Mouse (Mus musculus) midbrain, postnatal 0 days (tissue): Measurements from ENCODE around the gene Tmem131. TPM values are rescaled to one million over a fixed set of nuclear protein-coding genes. Genes with fewer than 3 reads are reported as not detected.

Experiments used
- ATAC-seq: fragments of 200-750 bp; cut with Nextera tagmentation; 2 replicates; pipeline ENCODE4 v1.8.0; 2017; ENCODE audit warnings: moderate number of reproducible peaks, mild to moderate bottlenecking, moderate TSS enrichment, moderate library complexity; ENCODE audit not compliant: low FRiP score
- DNase-seq: peaks from one replicate; pipeline ENCODE4 v3.0.0-alpha.2; 2015; ENCODE audit warnings: low spot score
- H3K27ac ChIP-seq: fragments of 300-500 bp; sonication (generic); 2 replicates; pipeline ENCODE4 v1.5.1; 2014; ENCODE audit warnings: low read depth, mild to moderate bottlenecking, low read length, mixed read lengths
- H3K27me3 ChIP-seq: fragments of 300-500 bp; sonication (generic); 2 replicates; pipeline ENCODE4 v1.6.1; 2014; ENCODE audit warnings: low read length, control low read depth, mixed read lengths; ENCODE audit not compliant: insufficient read depth
- H3K36me3 ChIP-seq: fragments of 300-500 bp; sonication (generic); 2 replicates; pipeline ENCODE4 v1.6.1; 2014; ENCODE audit warnings: low read length, control low read depth, mixed read lengths; ENCODE audit not compliant: insufficient read depth
- H3K4me1 ChIP-seq: fragments of 300-500 bp; sonication (generic); 2 replicates; pipeline ENCODE4 v1.6.1; 2014; ENCODE audit warnings: mild to moderate bottlenecking, control low read depth, antibody characterized with exemption, low read length, mixed read lengths; ENCODE audit not compliant: insufficient read depth
- H3K4me2 ChIP-seq: fragments of 300-500 bp; sonication (generic); 2 replicates; pipeline ENCODE4 v1.6.1; 2014; ENCODE audit warnings: low read depth, mild to moderate bottlenecking, low read length, mixed read lengths; ENCODE audit not compliant: poor library complexity, severe bottlenecking
- H3K4me3 ChIP-seq: fragments of 300-500 bp; sonication (generic); 2 replicates; pipeline ENCODE4 v1.5.1; 2014; ENCODE audit warnings: low read depth, mild to moderate bottlenecking, low read length, moderate library complexity
- H3K9ac ChIP-seq: fragments of 300-500 bp; sonication (generic); replicated peaks from 2 replicates; pipeline ENCODE4 v1.6.1; 2014; ENCODE audit warnings: mild to moderate bottlenecking, low read length, moderate library complexity, mixed read lengths; ENCODE audit not compliant: poor library complexity, severe bottlenecking
- H3K9me3 ChIP-seq: fragments of 300-500 bp; sonication (generic); 2 replicates; pipeline ENCODE4 v1.6.1; 2016; ENCODE audit warnings: low read length, control low read depth
- CTCF ChIP-seq: IDR thresholded peaks from 2 replicates; pipeline ENCODE4 v1.5.1; 2016; ENCODE audit warnings: antibody characterized with exemption, mild to moderate bottlenecking
- WGBS: fragments of 180-500 bp; shearing (Covaris S2); extraction: QIAGEN DNeasy Blood & Tissue Kit; methylation state at CpG from one replicate; pipeline ENCODE4 v1.1.7; 2014; 5-methylcytosine and 5-hydroxymethylcytosine counted together
- polyA plus RNA-seq: library from polyadenylated mRNA; unstranded; fragments of >200 nt; fragmentation: Nextera tagmentation; extraction: Ambion mirVana; gene quantifications from 2 replicates; pipeline ENCODE4 v1.2.1, GENCODE M21; 2015
- total RNA-seq: library from RNA; depleted of rRNA; stranded (reverse); fragments of >200 nt; gene quantifications from 2 replicates; pipeline ENCODE4 v1.2.3, GENCODE M21; 2014

The Tmem131 gene
- total and polyA plus RNA-seq, 2 experiments from 2014 or later: 11.1 to 25.8 TPM

DNA sequence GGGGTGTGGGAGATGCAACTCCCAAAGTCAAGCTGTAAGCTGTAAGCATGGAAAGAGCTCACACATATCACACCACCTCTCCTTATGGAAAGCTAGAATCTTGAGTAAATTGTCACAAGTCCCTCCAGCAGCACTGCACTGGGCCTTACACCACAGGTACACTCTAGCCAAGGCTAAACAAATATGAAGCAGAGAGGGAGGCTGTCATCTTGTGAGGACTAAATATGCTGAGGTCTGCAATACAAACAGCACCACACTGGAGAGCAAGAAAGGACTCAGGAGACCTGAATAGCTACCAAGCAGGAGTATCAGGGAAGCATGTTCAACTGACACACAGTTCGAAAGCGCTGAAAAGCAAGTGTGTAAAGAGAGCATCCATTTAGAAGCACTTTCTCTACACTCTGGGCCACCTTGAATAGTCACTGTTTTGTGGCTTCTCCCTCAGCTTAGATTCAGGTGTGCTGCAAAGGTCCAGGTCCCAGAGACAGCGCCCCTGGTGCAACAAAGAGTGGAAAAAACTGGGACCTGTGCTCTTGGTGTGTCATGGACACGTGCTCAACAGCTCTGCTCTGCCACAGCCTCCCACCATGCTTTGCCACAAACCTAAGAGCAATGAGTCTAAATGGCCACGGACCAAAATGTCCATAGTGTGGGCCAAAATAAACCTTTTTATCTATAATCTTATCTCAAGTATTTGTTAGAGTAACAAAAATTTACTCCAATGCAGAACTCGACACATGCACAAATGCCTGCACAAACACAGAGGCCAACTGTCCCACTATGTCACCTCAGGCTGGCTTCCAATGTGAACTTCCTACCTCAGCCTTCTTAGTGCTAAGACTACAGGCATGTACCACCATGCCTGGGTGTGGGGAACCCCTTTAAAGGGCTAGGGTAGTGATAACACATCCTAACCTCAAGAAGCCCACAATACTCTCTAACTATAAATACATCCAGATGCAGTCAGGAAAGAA is 14.8 kb downstream of the Tmem131 start:
- no peak for TF ChIP-seq CTCF
- Histone ChIP-seq H3K27me3 (no peaks in the 10 kb centered on the region), H3K36me3 (no peaks in the 10 kb centered on the region), H3K9me3 (no peaks in the 10 kb centered on the region), H3K9ac (no peak overlapping the region), H3K4me1 (no peaks in the 10 kb centered on the region), H3K4me2 (no peak overlapping the region), H3K4me3 (no peak overlapping the region), H3K27ac (no peak overlapping the region)
- no peak for ATAC-seq
- no peak for DNase-seq
- WGBS: 95% methylated on average over 6 of the region's 6 CpGs

DNA sequence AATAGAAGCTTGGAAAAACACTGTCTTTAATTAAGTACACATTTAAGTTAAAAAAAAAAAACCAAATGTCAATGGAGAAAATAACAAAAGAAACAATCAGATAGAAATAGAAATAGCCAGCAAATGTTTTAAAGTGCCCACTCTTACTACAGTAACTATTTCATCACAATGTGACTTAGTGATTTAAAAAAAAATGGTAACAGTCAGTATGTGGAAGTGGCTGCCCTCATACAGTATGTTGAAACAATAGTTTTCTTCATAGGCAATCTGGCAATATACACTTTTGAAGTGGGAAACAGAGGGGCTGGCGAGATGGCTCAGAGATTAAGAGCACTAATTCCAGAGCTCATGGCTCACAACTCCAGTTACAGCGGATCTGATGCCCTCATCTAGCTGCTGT is 15.9 kb downstream of the Tmem131 start:
- H3K4me3 ChIP-seq: no peak overlapping the region
- no peak overlapping the region for H3K27ac ChIP-seq
- TF ChIP-seq CTCF: no peak
- H3K9ac ChIP-seq: no peak overlapping the region
- no peaks in the 10 kb centered on the region for H3K27me3 ChIP-seq
- no peaks in the 10 kb centered on the region for H3K4me1 ChIP-seq
- ATAC-seq (no peak), DNase-seq (no peak)
- no peaks in the 10 kb centered on the region for H3K36me3 ChIP-seq
- no peaks in the 10 kb centered on the region for H3K9me3 ChIP-seq
- 94% methylated on average over 2 of the region's 2 CpGs for WGBS
- no peak overlapping the region for H3K4me2 ChIP-seq

DNA sequence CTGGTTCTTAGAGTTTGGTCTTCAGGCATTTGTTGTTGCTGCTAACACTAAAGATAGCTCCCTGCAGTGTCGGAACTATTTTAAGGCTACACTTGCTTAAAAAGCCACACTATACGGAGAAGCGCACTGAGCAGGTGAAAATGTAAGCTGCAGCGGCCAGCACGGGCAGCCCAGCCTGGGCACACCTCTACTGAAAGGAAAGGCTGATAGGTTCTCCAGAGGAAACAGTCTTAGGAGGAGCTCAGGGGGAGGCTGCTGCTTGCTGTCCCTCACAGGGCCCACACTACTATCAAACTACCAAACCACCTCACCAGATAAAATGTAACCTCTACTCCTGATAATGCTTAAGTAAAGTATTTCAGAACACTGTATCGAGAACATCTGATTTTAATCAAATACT is 16.7 kb downstream of the Tmem131 start:
- H3K9ac ChIP-seq: no peak overlapping the region
- no peak for ATAC-seq
- no peaks in the 10 kb centered on the region for H3K36me3 ChIP-seq
- TF ChIP-seq CTCF: no peak
- whole genome bisulfite sequencing: 90% methylated on average over 6 of the region's 6 CpGs
- H3K4me2 ChIP-seq: no peak overlapping the region
- H3K9me3 ChIP-seq: no peaks in the 10 kb centered on the region
- no peak overlapping the region for H3K4me3 ChIP-seq
- peaks cover 4% of the 10 kb centered on the region; the same call in 1 of the 2 replicates for H3K4me1 ChIP-seq
- H3K27ac ChIP-seq: no peak overlapping the region
- no peak for DNase-seq
- H3K27me3 ChIP-seq: no peaks in the 10 kb centered on the region

GRCm38 (mm10) chr1:36926246-36926645 is 17.2 kb downstream of the Tmem131 start:
- no peak overlapping the region for H3K9ac ChIP-seq

GRCm38 (mm10) chr1:36925781-36926180 is 17.7 kb downstream of the Tmem131 start:
- H3K4me1 ChIP-seq: peaks cover 10% of the 10 kb centered on the region; the same call in 1 of the 2 replicates
- H3K27me3 ChIP-seq: no peaks in the 10 kb centered on the region
- WGBS: 79% methylated on average over 5 of the region's 5 CpGs
- H3K9ac ChIP-seq: no peak overlapping the region
- no peaks in the 10 kb centered on the region for H3K36me3 ChIP-seq
- ATAC-seq (no peak), DNase-seq (no peak)
- no peak overlapping the region for H3K4me2 ChIP-seq
- no peak for TF ChIP-seq CTCF
- H3K27ac ChIP-seq: no peak overlapping the region
- H3K9me3 ChIP-seq: no peaks in the 10 kb centered on the region
- no peak overlapping the region for H3K4me3 ChIP-seq

More at GRCm38 (mm10) chr1:36926246-36926645, 17.2 kb downstream of the Tmem131 start:
- DNase-seq (no peak), ATAC-seq (no peak)
- no peaks in the 10 kb centered on the region for H3K27me3 ChIP-seq
- no peak for TF ChIP-seq CTCF
- no peak overlapping the region for H3K27ac ChIP-seq
- WGBS: 91% methylated on average over 4 of the region's 4 CpGs
- no peak overlapping the region for H3K4me3 ChIP-seq
- no peak overlapping the region for H3K4me2 ChIP-seq
- H3K4me1 ChIP-seq: peaks cover 9% of the 10 kb centered on the region; the same call in 1 of the 2 replicates
- no peaks in the 10 kb centered on the region for H3K36me3 ChIP-seq
- H3K9me3 ChIP-seq: no peaks in the 10 kb centered on the region

GRCm38 (mm10) chr1:36924853-36925252 is 18.6 kb downstream of the Tmem131 start:
- ATAC-seq (no peak), DNase-seq (no peak)
- H3K4me1 ChIP-seq: peaks cover 14% of the 10 kb centered on the region; the same call in 1 of the 2 replicates
- TF ChIP-seq CTCF: no peak
- H3K36me3 ChIP-seq: no peaks in the 10 kb centered on the region
- no peak overlapping the region for H3K4me2 ChIP-seq
- WGBS: 94% methylated on average over 2 of the region's 2 CpGs
- H3K9ac ChIP-seq: no peak overlapping the region
- no peaks in the 10 kb centered on the region for H3K9me3 ChIP-seq
- H3K27me3 ChIP-seq: no peaks in the 10 kb centered on the region
- no peak overlapping the region for H3K27ac ChIP-seq
- no peak overlapping the region for H3K4me3 ChIP-seq
